Mouse (Mus musculus) mature B cell (primary cell): ENCODE data around the gene Rasd1.

Experiments used
- in situ Hi-C: fragments of 300-500 bp; cut with MboI; formaldehyde crosslinking; loops from 2 replicates; pipeline ENCODE4 v1.14.3; 2019

Gene Rasd1

DNA sequence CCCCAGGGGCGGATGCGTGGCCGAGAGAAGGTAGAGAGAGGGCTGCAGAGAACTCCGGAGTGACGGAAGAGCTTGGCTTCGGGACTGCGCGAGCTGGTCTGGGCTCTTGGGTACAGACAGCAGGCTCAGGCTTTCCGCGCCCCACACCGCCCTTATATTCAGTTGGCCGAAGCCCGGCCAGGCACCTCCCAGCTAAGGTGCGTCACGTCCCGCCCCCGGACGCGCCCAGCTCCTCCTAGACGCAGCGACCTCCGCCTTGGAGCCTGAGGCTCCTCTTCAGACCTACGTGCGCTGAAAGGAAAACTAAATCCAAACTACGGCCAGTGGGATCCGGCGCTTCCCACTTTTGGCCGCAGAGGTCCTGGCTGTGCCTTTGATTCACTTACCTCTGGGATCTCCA, at the start of gene Rasd1:
Gene Rasd1 (minus strand): TSS at position 127 of the 400 bp plus-strand sequence.
- in situ Hi-C loops: no loop called here

DNA sequence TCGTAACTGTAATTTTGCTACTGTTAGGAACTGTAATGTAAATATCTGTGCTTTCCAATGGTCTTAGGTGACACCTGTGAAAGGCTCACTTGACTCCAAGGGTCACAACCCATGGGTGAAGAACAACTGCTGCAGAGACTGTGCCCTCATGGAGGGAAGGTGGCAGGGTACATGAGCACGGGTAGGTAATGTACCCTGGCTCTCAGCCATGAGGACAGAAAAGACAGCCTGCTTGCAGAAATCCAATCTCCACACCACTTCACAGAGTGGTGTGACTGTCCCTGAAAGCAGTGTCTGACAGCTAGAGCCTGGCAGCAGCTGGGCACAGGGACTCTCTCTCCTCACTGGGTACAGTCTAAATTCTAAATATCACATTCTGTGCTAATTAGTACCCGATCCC, 46.8 kb upstream of the Rasd1 start:
- in situ Hi-C loops: no loop called here

GRCm38 (mm10) chr11:60009451-60009850, 44.7 kb upstream of the Rasd1 start:
- in situ Hi-C loops: no loop called here

- in situ Hi-C loops: no loop called here
Measured at GRCm38 (mm10) chr11:60005866-60006265, 41.1 kb upstream of the Rasd1 start.

- in situ Hi-C loops: no loop called here
Measured at GRCm38 (mm10) chr11:60004716-60005115, 40.0 kb upstream of the Rasd1 start.

GRCm38 (mm10) chr11:60003811-60004210, 39.1 kb upstream of the Rasd1 start:
- in situ Hi-C loops: no loop called here

GRCm38 (mm10) chr11:60001231-60001980, 36.7 kb upstream of the Rasd1 start:
- in situ Hi-C loops: no loop called here

GRCm38 (mm10) chr11:59994318-59994717, 29.6 kb upstream of the Rasd1 start:
- in situ Hi-C loops: no loop called here

DNA sequence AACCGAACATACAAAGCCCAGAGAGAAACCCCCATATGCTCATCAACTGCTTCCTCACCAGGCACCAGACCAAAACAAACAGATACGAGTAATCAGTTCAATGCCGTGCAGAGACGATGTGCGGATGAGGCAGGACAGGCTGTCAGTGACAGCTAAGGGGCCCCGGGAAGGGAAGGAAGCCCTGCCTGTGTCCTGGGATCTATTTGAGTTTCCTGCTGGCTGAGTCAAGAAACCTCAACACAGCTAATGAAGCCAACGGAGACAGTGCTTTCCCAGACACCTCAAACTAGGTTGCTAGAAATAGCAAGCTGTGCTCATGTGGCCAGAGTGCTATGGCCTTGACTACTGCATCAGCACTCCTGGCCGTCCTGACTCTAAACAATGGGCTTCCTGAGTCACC, 26.6 kb upstream of the Rasd1 start:
- in situ Hi-C loops: no loop called here

DNA sequence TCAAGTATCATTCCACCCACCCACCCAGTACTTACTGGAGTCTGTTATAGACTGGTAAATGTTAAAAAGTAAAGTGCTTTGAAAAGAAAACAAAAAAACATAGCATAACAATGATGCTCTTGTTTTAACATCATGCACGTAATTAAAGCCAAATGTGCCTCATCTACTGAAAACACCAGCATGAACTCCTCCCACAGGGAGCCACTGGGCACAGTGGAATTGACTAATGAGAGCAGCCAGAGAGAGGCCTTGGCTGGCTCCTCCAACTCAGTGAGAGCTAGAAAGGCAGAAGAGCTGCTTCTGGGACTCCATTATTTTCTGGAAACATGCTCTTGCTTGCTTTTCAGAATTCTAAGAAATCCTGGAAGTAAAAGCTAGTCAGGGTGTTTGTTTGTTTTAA, 24.7 kb upstream of the Rasd1 start:
- in situ Hi-C loops: no loop called here

- in situ Hi-C loops: no loop called here
Measured at GRCm38 (mm10) chr11:59977831-59978230, 13.1 kb upstream of the Rasd1 start.

DNA sequence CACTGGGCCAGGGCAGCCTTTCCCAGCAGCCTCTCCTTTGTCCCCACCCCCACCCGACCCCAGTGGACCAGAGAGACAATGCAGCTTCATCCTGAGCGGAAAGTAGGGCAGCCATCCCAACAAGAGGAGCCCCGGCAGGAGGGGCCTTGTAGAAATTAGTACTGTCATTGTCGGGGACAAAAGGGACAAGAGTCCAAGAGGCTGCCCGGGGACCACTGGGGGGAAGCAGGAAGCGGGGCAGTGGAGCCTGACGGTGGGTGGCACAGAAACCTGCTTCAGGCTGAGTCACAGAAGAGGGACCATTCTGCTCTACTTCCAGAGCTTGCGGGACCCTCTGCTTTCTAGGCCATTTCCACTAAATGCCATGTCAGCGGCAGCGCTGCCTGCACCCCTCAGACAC, 10.5 kb upstream of the Rasd1 start:
- in situ Hi-C loops: no loop called here

DNA sequence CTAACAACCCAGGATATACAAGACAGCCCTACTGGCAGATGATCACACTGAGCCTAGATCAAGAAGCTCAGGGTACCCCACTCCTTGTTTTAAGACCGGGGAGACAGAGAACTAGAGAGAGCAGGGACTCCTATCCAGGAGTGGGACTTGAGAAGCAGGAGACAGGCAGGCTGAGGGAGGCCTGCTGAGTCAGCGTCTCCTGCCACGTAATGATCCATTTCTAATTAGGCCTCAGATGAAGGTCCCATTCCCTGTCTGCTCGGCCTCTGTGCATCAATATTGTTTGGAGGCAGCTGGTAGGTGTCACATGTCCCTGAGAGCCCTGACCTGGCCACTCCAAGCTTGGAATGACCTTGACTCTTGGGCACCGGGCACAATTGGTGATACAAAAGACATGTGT, 8.6 kb upstream of the Rasd1 start:
- in situ Hi-C loops: no loop called here

- in situ Hi-C loops: no loop called here
Measured at GRCm38 (mm10) chr11:59971691-59972090, 6.9 kb upstream of the Rasd1 start.

DNA sequence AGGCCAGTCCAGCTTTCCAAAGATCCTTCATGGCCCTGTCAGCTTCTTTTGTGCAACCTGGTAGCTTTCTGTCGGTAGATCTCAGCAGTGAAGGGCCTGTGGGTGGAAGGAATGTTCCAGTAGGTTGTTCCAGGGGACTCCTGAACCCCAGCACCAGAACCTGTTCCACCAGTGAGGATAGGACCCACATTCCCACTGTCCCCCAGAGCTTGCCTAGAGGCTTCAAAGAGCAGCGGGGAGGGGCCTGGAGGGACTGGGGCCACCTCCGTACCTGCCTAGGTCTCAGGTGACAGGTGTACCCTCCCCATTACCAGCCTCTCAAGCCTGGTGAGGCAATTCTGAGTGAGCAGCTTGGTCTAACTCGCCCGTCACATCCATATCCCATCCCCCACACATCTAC, 6.0 kb upstream of the Rasd1 start:
- in situ Hi-C loops: no loop called here

DNA sequence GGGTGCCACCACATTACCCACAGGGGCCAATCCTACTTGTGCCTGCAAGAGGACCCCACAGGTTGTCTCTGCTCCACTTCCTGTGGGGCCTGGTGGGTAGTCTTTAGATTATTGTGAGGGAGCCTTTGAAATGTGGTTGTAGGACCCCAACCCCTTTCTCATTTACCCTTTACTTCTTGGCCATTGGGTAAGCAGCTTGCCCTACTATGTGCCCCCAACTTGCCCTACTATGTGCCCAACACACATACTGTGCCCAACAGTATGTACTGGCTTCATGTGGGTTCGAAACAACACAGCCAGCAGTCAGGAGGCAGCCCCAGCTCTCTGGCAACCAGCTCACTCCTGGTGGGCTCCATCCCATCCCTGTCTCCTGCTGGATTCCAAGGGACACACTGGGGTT, 3.0 kb upstream of the Rasd1 start:
- in situ Hi-C loops: no loop called here

DNA sequence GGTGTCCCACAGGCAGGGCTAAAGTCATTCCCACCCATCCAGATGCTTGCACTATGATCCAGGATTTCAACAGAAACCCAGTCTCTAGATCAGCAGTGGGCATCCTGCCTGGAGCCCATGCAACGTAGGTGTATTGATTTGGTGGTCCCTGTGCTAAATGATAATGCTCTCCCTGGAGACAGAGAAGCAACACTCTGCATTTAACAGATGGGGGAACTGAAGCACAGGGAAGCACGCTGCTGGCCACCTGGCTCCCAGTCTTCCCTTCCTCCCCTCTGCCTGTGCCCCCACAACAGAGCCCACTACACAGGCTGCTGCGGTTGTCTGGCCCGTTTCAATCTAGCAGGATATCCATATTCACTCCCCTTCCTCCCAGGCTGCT, 1.3 kb upstream of the Rasd1 start:
- in situ Hi-C loops: no loop called here

DNA sequence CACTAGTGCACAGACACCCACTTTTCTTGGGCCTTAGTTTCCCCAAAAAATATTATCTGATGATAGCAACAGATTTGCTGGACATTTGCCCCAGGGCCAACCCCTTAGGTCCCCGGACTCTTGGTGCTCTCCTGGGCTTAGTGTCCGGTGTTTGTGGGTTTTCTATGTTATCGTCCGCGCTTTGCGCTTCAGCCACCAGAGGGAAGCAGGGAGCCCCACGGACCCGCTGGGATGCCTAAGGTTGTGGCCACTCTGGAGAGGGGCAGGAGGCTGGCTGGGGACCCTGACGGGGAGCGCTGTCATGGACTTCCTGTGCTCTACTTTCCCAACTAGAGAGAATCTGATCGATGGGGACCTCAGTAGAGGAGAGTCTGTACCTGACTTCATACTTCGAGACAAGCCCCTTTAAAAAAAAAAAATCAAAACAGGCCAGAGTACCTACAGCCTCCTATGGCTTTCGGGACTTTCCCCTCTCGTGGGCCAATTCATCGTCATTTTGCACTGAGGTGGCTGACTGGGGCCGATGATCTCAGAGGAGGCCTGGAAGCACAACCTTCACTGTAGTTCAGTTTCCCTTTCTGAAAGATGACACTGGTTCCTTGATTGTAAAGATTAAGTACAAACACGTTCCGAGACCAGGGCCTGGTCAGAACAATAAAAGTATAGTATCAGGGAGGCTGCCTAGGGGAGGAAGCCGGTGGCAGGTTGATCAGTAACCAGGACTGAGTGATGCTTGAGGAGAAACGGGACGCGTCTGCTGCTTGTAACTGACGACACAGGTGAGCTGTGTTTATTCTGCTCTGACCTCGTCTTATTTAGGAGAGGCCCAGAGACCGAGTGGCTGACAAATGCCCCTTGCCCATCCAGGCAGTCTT, 720 bp upstream of the Rasd1 start:
- in situ Hi-C loops: no loop called here

DNA sequence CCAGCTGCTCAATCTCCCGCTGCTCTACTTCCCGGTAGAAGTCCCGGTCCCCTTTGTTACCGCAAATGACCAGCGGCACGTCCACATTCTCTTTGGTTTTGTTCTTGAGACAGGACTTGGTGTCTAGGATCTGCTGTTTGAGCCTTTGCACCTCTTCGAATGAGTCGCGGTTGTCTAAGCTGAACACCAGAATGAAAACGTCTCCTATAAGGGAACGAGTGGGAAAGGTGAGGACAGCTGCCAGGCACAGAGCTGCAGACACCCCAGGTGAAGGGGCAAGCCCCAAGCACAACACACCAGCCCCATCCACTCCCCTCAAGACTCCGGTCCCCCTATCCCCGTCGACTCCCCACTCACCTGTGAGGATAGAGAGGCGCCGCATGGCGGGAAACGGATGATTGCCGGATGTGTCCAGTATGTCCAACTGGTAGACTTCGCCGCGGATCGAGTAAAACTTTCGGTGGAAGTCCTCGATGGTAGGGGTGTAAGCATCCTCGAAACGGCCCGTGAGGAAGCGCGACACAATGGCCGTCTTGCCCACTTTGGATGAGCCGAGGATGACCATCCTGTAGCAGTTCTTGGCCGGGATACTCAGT, 483 bp downstream of the Rasd1 start:
- in situ Hi-C loops: no loop called here

DNA sequence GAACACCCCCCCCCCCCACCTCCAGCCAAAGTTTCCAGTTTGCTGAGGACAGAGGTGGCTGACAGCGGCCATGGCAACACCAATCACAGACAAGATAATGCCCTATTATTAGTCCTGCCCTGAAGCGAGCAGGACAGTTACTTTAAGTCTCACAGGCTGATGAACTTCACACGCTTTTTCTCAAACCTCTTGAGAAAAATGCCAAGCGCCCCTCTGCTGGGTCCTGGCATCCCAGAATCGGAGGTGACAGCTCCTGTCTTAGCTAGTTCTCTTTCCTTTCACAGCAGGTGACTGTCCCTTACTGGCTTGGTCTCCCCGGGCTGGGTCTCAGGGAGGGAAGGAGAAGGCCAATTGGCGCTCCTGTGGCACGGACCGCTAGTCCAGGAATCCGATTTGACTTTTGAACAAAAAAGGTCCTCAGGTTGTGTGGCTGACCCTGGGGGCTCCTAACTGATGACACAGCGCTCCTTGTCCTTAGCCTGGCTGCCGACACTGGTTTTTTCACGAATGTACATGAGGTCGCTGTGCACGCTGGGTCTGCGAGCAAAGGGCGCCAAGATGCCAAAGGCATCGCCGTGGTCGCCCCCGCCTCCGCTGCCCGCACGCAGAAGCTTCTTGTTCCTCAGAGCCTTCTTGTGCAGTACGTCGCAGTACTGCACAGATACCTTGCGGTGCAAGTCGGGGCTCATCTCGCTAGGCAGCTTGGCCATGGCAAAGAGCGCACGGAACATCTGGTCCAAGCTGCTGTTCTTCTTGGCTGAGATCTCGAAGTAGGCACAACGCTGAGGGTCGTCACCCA, 1.2 kb downstream of the Rasd1 start:
- in situ Hi-C loops: no loop called here

DNA sequence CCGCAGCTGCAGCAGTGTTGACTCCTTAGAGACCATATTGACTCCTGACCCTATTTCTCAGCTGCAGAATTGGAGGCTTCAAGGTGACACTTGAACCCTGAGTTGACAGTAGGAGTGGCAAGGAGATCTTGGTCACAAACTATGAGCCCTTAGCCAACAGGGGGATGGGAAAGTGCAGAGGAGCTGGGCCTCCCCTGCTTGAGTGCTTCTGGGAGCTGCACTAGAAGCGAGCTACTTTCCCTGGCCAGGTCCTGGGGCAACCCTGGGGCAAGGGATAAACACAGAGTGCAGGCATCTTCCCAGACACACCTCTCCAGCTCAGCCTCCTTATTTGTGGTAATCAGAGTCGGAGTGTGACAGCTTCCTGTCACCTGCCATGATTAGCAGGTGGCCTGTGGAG, 2.2 kb downstream of the Rasd1 start:
- in situ Hi-C loops: no loop called here

DNA sequence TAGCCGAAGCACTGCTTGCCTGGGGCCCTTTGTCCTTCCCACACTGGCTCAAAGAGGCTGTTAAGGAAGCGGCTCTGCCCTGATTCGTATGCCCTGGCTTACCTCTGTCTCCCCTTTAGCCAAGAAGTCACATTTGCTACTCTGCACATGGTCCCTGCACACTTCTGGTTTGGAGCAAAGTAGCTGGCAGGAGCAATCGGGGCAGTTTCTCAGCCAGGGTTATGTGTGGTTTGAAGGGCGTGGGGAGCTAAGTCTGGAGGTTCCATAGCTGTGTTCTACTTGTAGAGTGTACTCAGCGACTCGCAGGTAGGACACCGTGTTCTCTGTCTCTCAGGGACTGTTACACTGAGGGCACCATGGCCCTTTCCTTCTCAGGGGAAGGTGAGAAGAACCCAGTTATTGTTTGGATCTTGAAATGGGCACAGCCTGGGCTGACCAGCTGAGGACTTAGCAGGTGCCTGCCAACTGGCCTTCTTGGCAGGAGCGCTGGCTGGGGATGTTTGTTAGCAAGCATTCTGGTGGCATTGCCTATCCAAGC, 3.3 kb downstream of the Rasd1 start:
- in situ Hi-C loops: no loop called here
